Mouse (Mus musculus) retina, embryonic 14.5 days (tissue): Measurements from ENCODE around the gene Gm9833.
"Not testable (repeated sequence)": the region's sequence is repeated elsewhere in the genome, so short reads cannot be mapped to it uniquely, and the experiment has no call there.

Source experiments
- DNase-seq: peaks from one replicate; pipeline ENCODE4 v3.0.0-alpha.2; 2015; ENCODE audit warnings: low spot score

Gm9833 gene

GRCm38 (mm10) chr3:10087994-10088393 lies at the start of gene Gm9833:
TSS of gene Gm9833 (plus strand) at chr3:10088110.
- not testable (repeated sequence) for DNase-seq

DNA sequence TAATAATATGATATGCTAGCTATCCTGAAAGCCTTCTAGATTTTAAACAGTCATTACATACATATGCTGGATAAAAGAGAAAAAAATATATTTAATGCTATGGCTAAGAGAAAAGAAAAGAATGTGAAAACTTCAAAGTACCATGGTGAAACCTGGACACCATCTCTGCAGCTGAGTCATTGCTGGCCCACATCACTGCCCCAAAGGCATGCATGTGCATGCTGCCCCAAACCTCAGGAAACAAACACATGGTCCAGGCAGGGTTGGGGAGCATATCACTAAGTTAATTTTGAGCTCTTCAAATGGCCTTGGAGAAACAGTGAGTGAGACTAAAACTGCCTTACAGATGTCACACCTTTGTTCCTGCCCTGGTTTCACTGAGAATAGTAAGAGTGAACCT lies 17.8 kb upstream of the Gm9833 start:
- no peak for DNase-seq

DNA sequence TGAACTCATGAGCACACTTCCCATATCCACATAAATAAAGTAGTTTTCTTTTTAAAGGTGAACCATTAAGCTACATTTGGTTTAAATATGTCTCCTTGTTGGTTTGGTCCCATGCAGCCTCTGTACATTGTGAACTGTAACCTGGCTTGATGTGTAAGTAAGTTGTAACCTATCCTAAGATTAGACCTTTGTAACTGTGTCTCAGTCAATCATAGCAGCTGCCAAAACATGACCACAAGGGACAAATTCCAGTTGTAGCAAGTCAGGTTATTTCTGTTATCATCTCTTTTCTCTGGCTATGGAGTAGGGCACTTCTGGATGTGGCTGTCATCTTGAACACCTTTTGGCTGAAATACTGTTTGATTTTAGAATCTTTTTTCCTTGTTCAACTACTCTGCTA lies 12.1 kb upstream of the Gm9833 start:
- DNase-seq = no peak

- no peak for DNase-seq
These were observed 10.6 kb upstream of the Gm9833 start for GRCm38 (mm10) chr3:10077096-10077841.

GRCm38 (mm10) chr3:10078113-10078512 lies 9.8 kb upstream of the Gm9833 start:
- no peak for DNase-seq

DNA sequence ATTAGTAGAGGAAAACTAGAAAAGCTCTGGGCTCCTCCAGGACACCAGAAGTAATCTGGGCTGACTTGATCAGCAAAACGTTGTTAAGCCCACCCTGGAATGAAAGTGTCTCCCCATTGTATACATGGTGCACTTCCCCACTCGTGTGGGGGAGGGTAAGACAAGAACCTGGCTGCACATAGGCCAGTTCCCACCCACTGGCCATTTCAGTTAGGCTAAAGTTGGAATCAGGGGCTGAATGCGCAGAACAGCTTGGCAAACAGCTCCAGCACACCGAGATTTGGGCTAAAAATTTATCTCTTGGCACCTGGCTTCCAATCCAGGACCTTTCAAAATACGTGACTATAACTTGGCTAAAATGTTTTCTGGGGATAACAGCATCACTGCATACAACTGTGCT lies 6.6 kb upstream of the Gm9833 start:
- no peak for DNase-seq

GRCm38 (mm10) chr3:10081911-10082541 lies 5.9 kb upstream of the Gm9833 start:
- no peak for DNase-seq

DNA sequence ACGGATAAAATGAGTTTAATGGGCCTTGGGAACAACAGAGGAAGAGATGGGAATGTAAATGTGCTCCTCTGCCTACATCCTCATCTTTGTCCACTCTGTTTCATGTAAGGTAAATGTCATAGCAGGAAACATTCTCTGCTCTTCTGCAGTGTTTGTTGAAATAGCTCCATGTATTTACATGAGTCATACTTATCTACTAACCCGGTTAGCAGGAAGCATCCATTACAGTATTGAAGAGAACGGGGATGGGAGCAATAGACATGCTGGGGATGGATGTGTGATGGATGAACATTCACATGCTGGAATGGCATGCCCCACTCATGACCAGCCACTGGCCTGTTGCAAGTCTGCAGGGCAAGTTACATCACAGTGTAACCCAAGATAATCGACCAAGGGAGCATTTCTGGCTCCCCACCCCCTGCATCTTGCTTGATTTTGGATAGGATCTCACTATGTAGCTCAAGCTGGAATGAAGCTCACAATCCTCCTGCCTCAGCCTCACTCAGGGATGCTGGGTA lies 5.3 kb upstream of the Gm9833 start:
- DNase-seq = no peak

- no peak for DNase-seq
These were observed 3.8 kb upstream of the Gm9833 start for GRCm38 (mm10) chr3:10084102-10084501.

DNA sequence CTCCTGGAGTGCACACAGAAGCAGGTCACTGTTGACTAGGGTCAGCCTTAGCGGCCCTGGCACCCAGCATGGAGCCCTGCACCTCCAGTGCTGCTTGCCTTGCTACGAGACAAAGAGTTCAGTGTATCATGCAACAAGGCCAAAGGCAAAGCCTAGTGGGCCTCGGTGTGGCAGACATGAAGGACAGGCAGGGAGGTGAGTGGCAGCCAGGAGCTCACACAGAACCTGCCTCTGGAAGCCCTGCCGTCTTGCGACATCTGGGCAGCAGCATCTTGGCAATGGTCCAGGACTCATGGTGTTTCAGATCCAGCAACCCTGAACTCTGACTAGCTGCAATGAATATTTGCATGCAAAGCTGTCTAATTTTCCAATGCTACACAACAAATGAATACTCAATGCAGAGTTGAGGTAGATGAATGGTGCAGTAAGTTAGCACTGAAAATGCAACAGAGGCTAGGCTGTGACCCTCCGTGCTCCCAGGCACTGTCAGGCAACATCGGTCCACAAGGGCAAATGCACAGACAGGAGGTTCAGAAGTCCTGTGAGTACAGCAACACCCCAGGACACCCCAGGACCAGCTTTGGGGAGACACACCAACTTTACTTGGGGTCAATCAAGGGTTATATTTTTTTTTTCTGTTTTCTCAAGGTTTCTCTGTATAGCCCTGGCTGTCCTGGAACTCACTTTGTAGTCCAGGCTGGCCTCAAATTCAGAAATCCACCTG lies 2.4 kb upstream of the Gm9833 start:
- DNase-seq = no peak

GRCm38 (mm10) chr3:10087511-10087910 lies 399 bp upstream of the Gm9833 start:
- no peak for DNase-seq

GRCm38 (mm10) chr3:10091616-10092140 lies 3.8 kb downstream of the Gm9833 start:
- DNase-seq = no peak

GRCm38 (mm10) chr3:10092499-10092898 lies 4.6 kb downstream of the Gm9833 start:
- DNase-seq = no peak

- DNase-seq = no peak
These were observed 5.0 kb downstream of the Gm9833 start for GRCm38 (mm10) chr3:10092914-10093313.

DNA sequence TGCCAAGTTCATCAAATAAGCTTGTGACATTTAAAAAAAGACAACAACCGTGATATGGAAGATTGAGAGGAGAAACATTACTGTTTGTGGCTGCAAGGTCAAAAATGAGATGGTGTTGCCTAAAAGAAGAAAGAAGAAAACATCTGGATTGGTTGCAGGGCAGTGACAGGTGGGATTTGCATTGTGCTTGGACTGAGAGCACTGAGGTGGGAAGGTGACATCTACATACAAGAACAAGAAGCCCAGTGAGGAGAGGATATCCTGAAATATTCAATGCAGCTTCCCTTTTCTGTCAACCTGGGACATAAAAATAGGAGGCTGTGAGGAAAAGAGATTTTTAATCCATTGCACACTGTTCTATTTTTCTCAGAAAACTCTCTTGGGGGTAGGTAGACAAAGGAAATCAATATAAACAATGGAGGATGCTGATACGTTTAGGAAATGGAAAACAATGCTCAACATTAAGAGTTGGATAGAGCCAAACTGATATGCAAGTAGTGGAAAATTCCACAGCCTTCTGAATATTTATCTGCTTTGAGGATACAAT lies 7.2 kb downstream of the Gm9833 start:
- DNase-seq = no peak

GRCm38 (mm10) chr3:10099756-10100155 lies 11.8 kb downstream of the Gm9833 start:
- DNase-seq = no peak

DNA sequence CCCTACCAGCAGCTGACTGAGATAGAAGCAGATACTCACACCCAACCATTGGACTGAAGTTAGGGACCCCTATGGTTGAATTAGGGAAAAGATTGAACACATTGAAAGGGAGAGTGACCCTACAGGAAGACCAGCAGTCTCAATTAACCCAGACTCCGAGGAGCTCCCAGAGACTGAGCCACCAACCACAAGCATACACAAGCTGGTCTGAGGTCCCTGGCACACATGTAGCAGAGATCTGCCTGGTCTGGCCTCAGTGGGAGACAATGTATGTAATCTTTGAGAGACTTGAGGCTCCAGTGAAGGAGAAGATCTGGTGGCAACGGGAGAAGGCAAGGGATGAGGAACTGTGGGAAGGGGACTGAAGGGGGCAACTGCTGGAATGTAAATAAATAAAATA lies 23.7 kb downstream of the Gm9833 start:
- no peak for DNase-seq

DNA sequence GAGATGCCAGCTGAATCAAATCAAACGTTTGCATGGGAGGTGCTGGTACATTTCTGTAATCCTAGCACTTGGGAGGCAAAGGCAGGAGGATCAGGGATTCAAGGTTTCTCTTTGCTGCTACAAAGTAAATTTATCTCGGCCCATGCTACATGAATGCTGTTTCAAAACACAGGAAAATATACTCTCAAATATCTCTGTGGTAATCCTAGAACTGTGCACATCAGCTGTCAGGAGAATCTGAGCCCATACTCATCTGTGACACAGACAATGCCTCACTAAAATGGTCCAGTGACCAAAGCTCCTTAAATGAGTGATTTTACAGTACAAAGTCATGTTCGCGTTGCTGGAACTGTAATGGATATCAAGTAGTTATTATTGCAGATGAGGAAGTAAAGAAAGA lies 24.3 kb downstream of the Gm9833 start:
- DNase-seq = no peak

GRCm38 (mm10) chr3:10112660-10113059 lies 24.8 kb downstream of the Gm9833 start:
- DNase-seq = no peak

- no peak for DNase-seq
These were observed 28.6 kb downstream of the Gm9833 start for GRCm38 (mm10) chr3:10116531-10116930.

- DNase-seq = no peak
These were observed 33.3 kb downstream of the Gm9833 start for GRCm38 (mm10) chr3:10121232-10121631.
